Mouse (Mus musculus) hindbrain, postnatal 0 days (tissue): ENCODE measurements at regions not wholly inside any gene's neighbourhood (a gene's known extent, or its start where the extent isn't known, plus 50 kb on each side); places are given as distances from the start of the nearest gene placed in this dataset.

Experiments used
- ATAC-seq: fragments of 200-750 bp; cut with Nextera tagmentation; 2 replicates; pipeline ENCODE4 v1.8.0; 2017; ENCODE audit warnings: mild to moderate bottlenecking, moderate TSS enrichment, moderate library complexity
- DNase-seq: peaks from one replicate; pipeline ENCODE4 v3.0.0-alpha.2; 2015; ENCODE audit warnings: low spot score
- H3K27ac ChIP-seq: fragments of 300-500 bp; sonication (generic); 2 replicates; pipeline ENCODE4 v1.5.1; 2014; ENCODE audit warnings: mild to moderate bottlenecking
- H3K27me3 ChIP-seq: fragments of 300-500 bp; sonication (generic); 2 replicates; pipeline ENCODE4 v1.6.1; 2014; ENCODE audit warnings: low read length, mixed read lengths; ENCODE audit not compliant: insufficient read depth
- H3K36me3 ChIP-seq: fragments of 300-500 bp; sonication (generic); 2 replicates; pipeline ENCODE4 v1.6.1; 2014; ENCODE audit warnings: low read length, mixed read lengths; ENCODE audit not compliant: insufficient read depth
- H3K4me1 ChIP-seq: fragments of 300-500 bp; sonication (generic); 2 replicates; pipeline ENCODE4 v1.6.1; 2014; ENCODE audit warnings: antibody characterized with exemption, low read length, mixed read lengths; ENCODE audit not compliant: insufficient read depth
- H3K4me2 ChIP-seq: fragments of 300-500 bp; sonication (generic); 2 replicates; pipeline ENCODE4 v1.6.1; 2014; ENCODE audit warnings: low read depth, mild to moderate bottlenecking, low read length, moderate library complexity, mixed read lengths
- H3K4me3 ChIP-seq: fragments of 300-500 bp; sonication (generic); 2 replicates; pipeline ENCODE4 v1.5.1; 2014; ENCODE audit warnings: low read length
- H3K9ac ChIP-seq: fragments of 300-500 bp; sonication (generic); replicated peaks from 2 replicates; pipeline ENCODE4 v1.6.1; 2014; ENCODE audit warnings: mild to moderate bottlenecking, low read length, moderate library complexity, mixed read lengths
- H3K9me3 ChIP-seq: fragments of 300-500 bp; sonication (generic); 2 replicates; pipeline ENCODE4 v1.6.1; 2016; ENCODE audit warnings: low read length, mixed read lengths
- CTCF ChIP-seq: IDR thresholded peaks from 2 replicates; pipeline ENCODE4 v1.5.1; 2016; ENCODE audit warnings: antibody characterized with exemption, control low read depth, low read depth
- WGBS: fragments of 180-500 bp; shearing (Covaris S2); extraction: QIAGEN DNeasy Blood & Tissue Kit; methylation state at CpG from one replicate; pipeline ENCODE4 v1.1.7; 2014; 5-methylcytosine and 5-hydroxymethylcytosine counted together

GRCm38 (mm10) chr8:8532907-8533306, 128.1 kb downstream of the Efnb2 start:
- no peak overlapping the region for H3K4me3 ChIP-seq
- H3K9me3 ChIP-seq, result no peaks in the 10 kb centered on the region
- no peak overlapping the region for H3K9ac ChIP-seq
- H3K27ac ChIP-seq, result no peak overlapping the region
- H3K36me3 ChIP-seq, result no peaks in the 10 kb centered on the region
- no peaks in the 10 kb centered on the region for H3K4me1 ChIP-seq
- H3K27me3 ChIP-seq, result no peaks in the 10 kb centered on the region
- 85% methylated on average over 5 of the region's 5 CpGs for WGBS
- TF ChIP-seq CTCF, result no peak
- ATAC-seq (no peak), DNase-seq (no peak)
- H3K4me2 ChIP-seq, result no peak overlapping the region

- no peaks in the 10 kb centered on the region for H3K9me3 ChIP-seq
- DNase-seq (no peak), ATAC-seq (no peak)
- H3K4me3 ChIP-seq, result no peak overlapping the region
- no peak overlapping the region for H3K27ac ChIP-seq
- H3K27me3 ChIP-seq, result no peaks in the 10 kb centered on the region
- 79% methylated on average over 5 of the region's 5 CpGs for WGBS
- no peaks in the 10 kb centered on the region for H3K36me3 ChIP-seq
- H3K4me1 ChIP-seq, result no peaks in the 10 kb centered on the region
- no peak overlapping the region for H3K4me2 ChIP-seq
- TF ChIP-seq CTCF, result no peak
- H3K9ac ChIP-seq, result no peak overlapping the region
These were observed 130.5 kb downstream of the Efnb2 start for GRCm38 (mm10) chr8:8530540-8530939.

GRCm38 (mm10) chr8:8521532-8521931, 139.5 kb downstream of the Efnb2 start:
- 63% methylated on average over 1 of the region's 1 CpGs for WGBS
- ATAC-seq (no peak), DNase-seq (no peak)
- no peaks in the 10 kb centered on the region for H3K36me3 ChIP-seq
- H3K4me2 ChIP-seq, result no peak overlapping the region
- no peak overlapping the region for H3K27ac ChIP-seq
- H3K27me3 ChIP-seq, result no peaks in the 10 kb centered on the region
- no peaks in the 10 kb centered on the region for H3K4me1 ChIP-seq
- H3K9ac ChIP-seq, result no peak overlapping the region
- no peak for TF ChIP-seq CTCF
- no peak overlapping the region for H3K4me3 ChIP-seq
- H3K9me3 ChIP-seq, result no peaks in the 10 kb centered on the region

GRCm38 (mm10) chr8:8519772-8520191, 141.3 kb downstream of the Efnb2 start:
- Histone ChIP-seq H3K9me3 (no peaks in the 10 kb centered on the region), H3K27me3 (no peaks in the 10 kb centered on the region), H3K4me1 (no peaks in the 10 kb centered on the region), H3K4me2 (no peak overlapping the region), H3K9ac (no peak overlapping the region), H3K27ac (no peak overlapping the region), H3K4me3 (no peak overlapping the region), H3K36me3 (no peaks in the 10 kb centered on the region)
- DNase-seq, result no peak
- ATAC-seq, result no peak
- TF ChIP-seq CTCF, result no peak
- WGBS, result 86% methylated on average over 3 of the region's 3 CpGs

GRCm38 (mm10) chr8:8517599-8517998, 143.4 kb downstream of the Efnb2 start:
- 63% methylated on average over 2 of the region's 2 CpGs for WGBS
- Histone ChIP-seq H3K9me3 (no peaks in the 10 kb centered on the region), H3K27ac (no peak overlapping the region), H3K4me1 (no peaks in the 10 kb centered on the region), H3K9ac (no peak overlapping the region), H3K4me3 (no peak overlapping the region), H3K27me3 (no peaks in the 10 kb centered on the region), H3K4me2 (no peak overlapping the region), H3K36me3 (no peaks in the 10 kb centered on the region)
- no peak for TF ChIP-seq CTCF
- DNase-seq, result no peak
- ATAC-seq, result no peak

- no peak for ATAC-seq
- Histone ChIP-seq H3K4me1 (no peaks in the 10 kb centered on the region), H3K9ac (no peak overlapping the region), H3K4me3 (no peak overlapping the region), H3K36me3 (no peaks in the 10 kb centered on the region), H3K27me3 (no peaks in the 10 kb centered on the region), H3K9me3 (no peaks in the 10 kb centered on the region), H3K27ac (no peak overlapping the region), H3K4me2 (no peak overlapping the region)
- no peak for TF ChIP-seq CTCF
- no peak for DNase-seq
- 42% methylated on average over 1 of the region's 1 CpGs for WGBS
These were observed 144.8 kb downstream of the Efnb2 start for GRCm38 (mm10) chr8:8516272-8516671.

- H3K27ac ChIP-seq, result no peak overlapping the region
- no peak for DNase-seq
- no peaks in the 10 kb centered on the region for H3K36me3 ChIP-seq
- H3K9me3 ChIP-seq, result no peaks in the 10 kb centered on the region
- no peak overlapping the region for H3K9ac ChIP-seq
- no peak overlapping the region for H3K4me3 ChIP-seq
- ATAC-seq, result no peak
- WGBS, result 81% methylated on average over 9 of the region's 9 CpGs
- H3K4me1 ChIP-seq, result no peaks in the 10 kb centered on the region; the same call in 1 of the 2 replicates
- TF ChIP-seq CTCF, result no peak
- H3K4me2 ChIP-seq, result no peak overlapping the region
- no peaks in the 10 kb centered on the region for H3K27me3 ChIP-seq
These were observed 161.1 kb downstream of the Efnb2 start for GRCm38 (mm10) chr8:8499921-8500320.

- no peaks in the 10 kb centered on the region for H3K36me3 ChIP-seq
- DNase-seq, result no peak
- no peak overlapping the region for H3K4me3 ChIP-seq
- ATAC-seq, result no peak
- no peak overlapping the region for H3K27ac ChIP-seq
- no peaks in the 10 kb centered on the region for H3K9me3 ChIP-seq
- 43% methylated on average over 5 of the region's 5 CpGs for WGBS
- no peaks in the 10 kb centered on the region; the same call in 1 of the 2 replicates for H3K4me1 ChIP-seq
- no peak overlapping the region for H3K9ac ChIP-seq
- H3K4me2 ChIP-seq, result no peak overlapping the region
- no peaks in the 10 kb centered on the region for H3K27me3 ChIP-seq
- TF ChIP-seq CTCF, result no peak
These were observed 162.3 kb downstream of the Efnb2 start for GRCm38 (mm10) chr8:8498753-8499152.
